Mouse (Mus musculus) myocyte (in vitro differentiated cells): ENCODE results near the gene Taok2. TPM values are rescaled to one million over a fixed set of nuclear protein-coding genes. Genes with fewer than 3 reads are reported as not detected.

Experiments used
- H3K27me3 ChIP-seq: one replicate; pipeline ENCODE4 v1.6.1; 2011; ENCODE audit not compliant: control insufficient read depth, insufficient read depth, insufficient read length
- H3K36me3 ChIP-seq: one replicate; pipeline ENCODE4 v1.6.1; 2011; ENCODE audit not compliant: control insufficient read depth, insufficient read depth
- H3K4me2 ChIP-seq: one replicate; pipeline ENCODE4 v1.6.1; 2011; ENCODE audit warnings: low read depth, control low read depth
- H3K4me3 ChIP-seq: one replicate; pipeline ENCODE4 v1.5.1; 2011; ENCODE audit warnings: mild to moderate bottlenecking, control low read depth, moderate library complexity
- H3K79me2 ChIP-seq: one replicate; pipeline ENCODE4 v1.6.1; 2011; ENCODE audit not compliant: control insufficient read depth, insufficient read depth
- H3ac ChIP-seq: one replicate; pipeline ENCODE4 v1.6.1; 2011; ENCODE audit not compliant: control insufficient read depth, insufficient read length
- CEBPB ChIP-seq: IDR thresholded peaks from 2 replicates; pipeline ENCODE4 v1.6.1; 2011; ENCODE audit warnings: mild to moderate bottlenecking, moderate library complexity; ENCODE audit not compliant: poor library complexity, insufficient read depth, severe bottlenecking
- E2F4 ChIP-seq: IDR thresholded peaks from one replicate; pipeline ENCODE4 v1.6.1; 2011; ENCODE audit warnings: mild to moderate bottlenecking, control low read depth, moderate library complexity; ENCODE audit not compliant: insufficient read depth
- MAX ChIP-seq: IDR thresholded peaks from one replicate; pipeline ENCODE4 v1.6.1; 2011; ENCODE audit warnings: low read depth, mild to moderate bottlenecking, control low read depth
- MYOD1 ChIP-seq, 3 experiments: IDR thresholded peaks; one replicate each; pipeline ENCODE4 v1.6.1; 2011; ENCODE audit warnings: control low read depth in 2 of 3, low read depth in 2 of 3, mild to moderate bottlenecking in 2 of 3, moderate library complexity in 1 of 3; ENCODE audit not compliant: insufficient read length in 2 of 3, control insufficient read depth in 1 of 3
- MYOG ChIP-seq, 3 experiments: IDR thresholded peaks; one replicate each; pipeline ENCODE4 v1.6.1; 2011; ENCODE audit warnings: control low read depth in 2 of 3, low read depth in 2 of 3, mild to moderate bottlenecking in 2 of 3; ENCODE audit not compliant: insufficient read length in 2 of 3, control insufficient read depth in 1 of 3, insufficient read depth in 1 of 3
- POLR2A ChIP-seq: IDR thresholded peaks from one replicate; pipeline ENCODE4 v1.6.1; 2011; ENCODE audit warnings: low read depth, mild to moderate bottlenecking, control low read depth, moderate library complexity; ENCODE audit not compliant: insufficient read length
- POLR2AphosphoS2 ChIP-seq: IDR thresholded peaks from one replicate; pipeline ENCODE4 v1.6.1; 2011; ENCODE audit warnings: low read depth, control low read depth; ENCODE audit not compliant: insufficient read length
- REST ChIP-seq: IDR thresholded peaks from one replicate; pipeline ENCODE4 v1.6.1; 2011; ENCODE audit warnings: mild to moderate bottlenecking, control low read depth, moderate library complexity; ENCODE audit not compliant: insufficient read depth, insufficient read length
- SRF ChIP-seq: IDR thresholded peaks from one replicate; pipeline ENCODE4 v1.6.1; 2011; ENCODE audit warnings: low read depth; ENCODE audit not compliant: control insufficient read depth, insufficient read length
- TCF12 ChIP-seq: IDR thresholded peaks from one replicate; pipeline ENCODE4 v1.6.1; 2011; ENCODE audit warnings: mild to moderate bottlenecking, control low read depth; ENCODE audit not compliant: poor library complexity, insufficient read depth, severe bottlenecking
- TCF3 ChIP-seq: IDR thresholded peaks from one replicate; pipeline ENCODE4 v1.6.1; 2011; ENCODE audit warnings: low read depth, control low read depth; ENCODE audit not compliant: insufficient read length
- USF1 ChIP-seq: IDR thresholded peaks from one replicate; pipeline ENCODE4 v1.6.1; 2011; ENCODE audit warnings: low read depth, mild to moderate bottlenecking, control low read depth, moderate library complexity
- polyA plus RNA-seq: library from polyadenylated mRNA; unstranded; fragments of >200 nt; fragmentation: generic; extraction: Trizol; gene quantifications from one replicate; pipeline ENCODE4 v1.2.1, GENCODE M21; 2012; ENCODE audit warnings: missing spikeins

The Taok2 gene
- 26.6 TPM for polyA plus RNA-seq

DNA sequence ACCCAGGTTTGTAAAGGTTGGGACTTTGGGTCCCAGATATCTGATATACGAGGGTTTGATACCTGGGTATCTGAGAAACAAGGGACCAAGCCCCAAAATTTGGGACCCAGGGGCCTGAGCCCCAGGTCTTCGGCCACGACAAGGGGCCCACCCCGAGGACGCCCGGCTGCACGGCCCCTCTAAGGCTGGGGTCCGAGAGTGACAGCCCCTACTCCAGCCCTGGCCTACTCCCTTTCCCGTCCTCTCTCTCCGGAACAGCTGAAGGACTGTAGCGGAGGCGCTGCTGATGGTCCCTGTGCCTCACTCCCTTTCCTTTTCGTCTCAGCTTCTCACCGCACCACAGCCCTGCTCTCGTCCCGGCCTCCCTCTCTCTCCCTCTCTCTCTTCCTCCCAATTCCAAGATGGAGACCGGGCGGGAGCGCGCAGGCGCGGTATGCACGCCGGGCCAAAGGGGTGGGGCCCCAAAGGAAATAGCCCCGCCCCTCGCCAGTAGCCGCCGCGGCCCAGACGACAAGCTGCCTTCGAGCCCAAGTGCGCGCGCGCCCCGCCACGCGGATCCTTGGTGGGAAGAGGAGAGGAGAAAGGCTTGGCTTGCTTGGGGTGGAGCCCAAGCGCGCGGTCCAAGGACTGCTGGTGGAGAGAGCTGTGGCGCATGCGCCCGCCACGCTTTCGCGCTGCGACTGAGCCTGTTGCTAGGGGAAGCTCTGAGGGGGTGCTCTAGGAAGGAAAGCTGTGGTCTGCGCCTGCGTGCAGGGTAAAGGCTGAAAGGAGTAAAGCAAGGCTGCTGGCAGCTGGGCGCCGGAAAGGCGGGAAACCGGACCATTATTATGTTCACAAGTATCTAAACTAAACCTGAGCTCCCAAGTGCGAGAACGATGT, at the start of gene Taok2:
TSS of gene Taok2 (minus strand) at position 418 of the 879 bp plus-strand sequence.
- Histone ChIP-seq H3ac (peak within 1 kb of the TSS; percentile 92), H3K79me2 (peaks cover 37% of the 10 kb centered on the region), H3K27me3 (no peaks in the 10 kb centered on the region), H3K4me3 (peak within 1 kb of the TSS; percentile 92), H3K4me2 (peak within 1 kb of the TSS; percentile 92), H3K36me3 (no peaks in the 10 kb centered on the region)
- TF ChIP-seq CEBPB: no peak
- no peak for TF ChIP-seq REST
- TF ChIP-seq USF1: no peak
- no peak for TF ChIP-seq TCF3
- TF ChIP-seq E2F4: no peak
- TF ChIP-seq MAX: peak; percentile 55
- no peak for TF ChIP-seq TCF12
- peak; percentile 96 for TF ChIP-seq POLR2AphosphoS2
- no peak for TF ChIP-seq SRF
- peak in 1 of 3 experiments; percentile 20 for TF ChIP-seq MYOG (IDR thresholded peaks at IDR 0.05; ENCODE audit: control insufficient read depth in 1 of 3, insufficient read depth in 1 of 3, insufficient read length in 2 of 3, low read depth in 2 of 3)
- no peak for TF ChIP-seq MYOD1 (IDR thresholded peaks at IDR 0.05; ENCODE audit: control insufficient read depth in 1 of 3, insufficient read length in 2 of 3, low read depth in 2 of 3)
- TF ChIP-seq POLR2A: peak; percentile 90

DNA sequence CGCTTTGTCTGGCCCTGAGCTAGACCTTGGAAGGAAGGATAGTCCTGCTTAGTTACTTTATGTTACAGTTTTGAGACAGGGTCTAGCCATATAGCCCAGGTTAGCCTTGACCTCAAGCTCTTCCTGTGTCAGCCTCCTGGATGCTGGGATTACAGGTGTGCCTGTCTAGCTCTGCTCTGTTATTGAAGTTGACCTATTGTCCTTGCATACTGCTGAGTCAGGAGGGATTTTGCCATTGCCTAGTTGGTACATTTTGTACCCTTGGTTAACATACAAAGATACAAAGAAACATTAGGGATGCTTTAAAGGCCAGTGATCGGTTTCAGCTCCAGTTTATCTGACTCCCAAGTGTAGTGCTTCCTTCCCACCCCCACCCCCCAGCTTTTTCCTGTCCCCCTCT, 48.1 kb upstream of the Taok2 start:
- no peaks in the 10 kb centered on the region for H3K79me2 ChIP-seq
- no peak overlapping the region for H3K4me2 ChIP-seq
- no peak overlapping the region for H3K4me3 ChIP-seq
- H3K36me3 ChIP-seq: peaks cover 6% of the 10 kb centered on the region
- TF ChIP-seq SRF: no peak
- no peak for TF ChIP-seq MYOD1 (IDR thresholded peaks at IDR 0.05; ENCODE audit: control insufficient read depth in 1 of 3, insufficient read length in 2 of 3, low read depth in 2 of 3)
- no peak for TF ChIP-seq TCF3
- TF ChIP-seq REST: no peak
- TF ChIP-seq MAX: no peak
- TF ChIP-seq CEBPB: no peak
- no peak for TF ChIP-seq E2F4
- no peak for TF ChIP-seq POLR2AphosphoS2
- TF ChIP-seq MYOG (IDR thresholded peaks at IDR 0.05; ENCODE audit: control insufficient read depth in 1 of 3, insufficient read depth in 1 of 3, insufficient read length in 2 of 3, low read depth in 2 of 3): no peak
- H3K27me3 ChIP-seq: no peaks in the 10 kb centered on the region
- no peak overlapping the region for H3ac ChIP-seq

DNA sequence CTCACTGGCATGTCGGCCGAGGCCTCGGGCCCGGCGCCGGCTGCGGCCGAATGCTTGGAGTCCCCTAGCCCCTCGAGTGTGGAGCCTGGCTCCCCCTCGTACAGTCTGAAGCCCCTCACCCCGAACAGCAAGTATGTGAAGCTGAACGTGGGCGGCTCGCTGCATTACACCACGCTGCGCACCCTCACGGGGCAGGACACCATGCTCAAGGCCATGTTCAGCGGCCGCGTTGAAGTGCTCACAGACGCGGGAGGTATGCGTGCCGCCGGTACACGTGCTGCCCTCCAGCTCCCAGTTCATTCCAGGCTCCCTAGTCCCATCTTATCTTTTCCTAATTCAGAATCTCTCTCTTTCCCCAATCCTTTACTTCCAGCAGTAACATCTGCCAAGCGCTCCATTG, 44.5 kb upstream of the Taok2 start:
- TF ChIP-seq TCF12: no peak
- TF ChIP-seq MYOG (IDR thresholded peaks at IDR 0.05; ENCODE audit: control insufficient read depth in 1 of 3, insufficient read depth in 1 of 3, insufficient read length in 2 of 3, low read depth in 2 of 3): no peak
- TF ChIP-seq SRF: no peak
- no peak for TF ChIP-seq CEBPB
- no peak for TF ChIP-seq MYOD1 (IDR thresholded peaks at IDR 0.05; ENCODE audit: control insufficient read depth in 1 of 3, insufficient read length in 2 of 3, low read depth in 2 of 3)
- TF ChIP-seq POLR2A: no peak
- no peak for TF ChIP-seq USF1
- no peak for TF ChIP-seq MAX
- peak overlapping the region; percentile 65 for H3K4me3 ChIP-seq
- H3K36me3 ChIP-seq: no peaks in the 10 kb centered on the region
- H3K27me3 ChIP-seq: no peaks in the 10 kb centered on the region
- H3K79me2 ChIP-seq: no peaks in the 10 kb centered on the region
- peak overlapping the region; percentile 64 for H3ac ChIP-seq
- peak overlapping the region; percentile 99 for H3K4me2 ChIP-seq

DNA sequence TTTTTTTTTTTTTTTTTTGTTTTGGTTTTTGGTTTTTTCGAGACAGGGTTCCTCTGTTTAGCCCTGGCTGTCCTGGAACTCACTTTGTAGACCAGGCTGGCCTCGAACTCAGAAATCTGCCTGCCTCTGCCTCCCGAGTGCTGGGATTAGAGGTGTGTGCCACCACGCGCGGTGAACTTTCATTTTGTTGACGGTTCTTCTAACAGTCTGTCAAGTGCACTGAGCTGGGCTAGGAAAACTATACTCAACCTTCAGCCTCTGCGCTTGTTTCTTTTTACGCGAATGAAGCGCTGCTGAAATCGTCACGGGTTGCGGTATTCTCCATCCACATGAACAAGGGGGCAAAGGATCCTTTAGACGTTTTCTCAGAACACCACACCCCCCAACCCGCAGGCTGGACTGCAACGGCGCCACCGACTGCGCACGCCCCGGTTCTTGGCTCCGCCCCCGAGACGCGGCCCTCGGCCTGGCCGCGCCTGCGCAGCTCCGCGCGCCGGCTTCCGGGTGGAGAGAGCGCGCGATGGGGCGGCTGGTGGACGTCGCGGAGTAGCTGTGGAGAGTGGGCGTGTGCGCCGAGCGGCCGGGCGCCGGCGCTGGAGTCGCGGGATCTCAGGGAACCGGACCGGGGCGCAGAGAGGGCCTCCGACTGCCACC, 44.0 kb upstream of the Taok2 start, which contains the start of gene Kctd13:
TSS of gene Kctd13 (plus strand) at position 496 of the 654 bp plus-strand sequence.
- H3K79me2 ChIP-seq: no peaks in the 10 kb centered on the region
- no peaks in the 10 kb centered on the region for H3K27me3 ChIP-seq
- peak within 1 kb of the TSS; percentile 65 for H3K4me3 ChIP-seq
- no peaks in the 10 kb centered on the region for H3K36me3 ChIP-seq
- peak within 1 kb of the TSS; percentile 99 for H3K4me2 ChIP-seq
- TF ChIP-seq E2F4 (no peak), USF1 (no peak), POLR2AphosphoS2 (peak; percentile 68), CEBPB (no peak), POLR2A (peak; percentile 67), MYOD1 (IDR thresholded peaks at IDR 0.05; ENCODE audit: control insufficient read depth in 1 of 3, insufficient read length in 2 of 3, low read depth in 2 of 3) (peak in 1 of 3 experiments; percentile 1)
- peak within 1 kb of the TSS; percentile 64 for H3ac ChIP-seq
